9 mouse cellular contexts compared by ENCODE assay signal in the genomic region with DNA sequence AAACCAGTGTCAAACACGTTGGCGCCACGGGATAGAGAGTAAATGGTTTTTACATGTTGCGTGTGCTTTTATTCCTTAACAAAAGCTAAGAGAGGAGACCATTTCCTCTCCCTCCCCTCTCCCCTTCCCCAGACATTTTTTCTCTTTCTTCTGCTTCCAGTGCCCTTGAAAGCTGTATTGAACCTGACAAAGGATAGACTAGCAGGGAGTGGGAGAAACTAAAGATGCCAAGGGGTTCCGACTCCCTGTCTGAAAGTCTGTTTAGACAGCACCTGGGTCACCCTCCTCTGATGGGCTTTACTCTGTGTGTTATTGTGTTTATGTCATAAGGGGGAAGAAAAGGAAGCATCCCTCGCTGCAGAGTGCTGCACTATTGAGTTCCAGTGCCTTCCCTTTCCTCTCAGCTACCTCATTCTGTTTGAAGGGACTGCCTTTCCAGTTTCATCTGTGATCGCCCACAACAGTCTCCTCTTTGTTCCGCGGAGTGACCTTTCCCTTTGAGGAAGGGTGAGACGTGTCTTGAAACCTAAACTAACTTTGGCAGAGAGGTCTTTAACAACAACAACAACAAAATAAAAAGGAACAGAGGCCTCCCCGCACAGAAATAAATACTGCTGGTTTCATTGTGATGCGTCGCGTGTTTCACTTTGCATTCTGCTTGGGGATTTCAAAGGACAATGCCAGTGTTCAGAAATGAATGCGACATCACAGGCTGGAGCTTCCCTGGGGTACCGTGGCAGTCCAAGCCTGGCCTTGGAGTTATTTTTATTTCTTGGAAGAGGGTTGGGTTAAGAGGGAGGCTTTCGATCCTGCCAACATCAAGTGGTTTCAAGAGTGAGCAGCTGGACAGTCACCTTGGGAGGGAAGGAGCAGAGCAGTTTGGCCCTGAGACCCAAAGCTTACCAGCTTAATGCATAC.
A peak's percentile ranks its signal among the peaks of the same experiment; 100 is the strongest.
DNase-seq lines count a peak whose midpoint lies in the region; ATAC-seq and TF ChIP-seq lines count a peak whose summit lies in the region.
"Had no signal": no experiment of that assay in that cellular context is flagged by ENCODE, and none has a peak within 500 bp of the region (broad histone marks: within the 10 kb centered on the region; RNA-seq: fewer than 3 reads in every experiment).

No protein-coding gene starts in this region.

- H3K27ac ChIP-seq in forebrain, embryonic 12.5 days, result peak overlapping the region; percentile 75
- peak overlapping the region; percentile 82 for H3K27ac ChIP-seq in hindbrain, postnatal 0 days
- H3K27ac ChIP-seq in neural tube, embryonic 12.5 days, result peak overlapping the region; percentile 62
- H3K27ac ChIP-seq: liver, embryonic 15.5 days had no signal

- H3K9ac ChIP-seq in forebrain, embryonic 12.5 days, result no peak overlapping the region
- H3K9ac ChIP-seq in hindbrain, postnatal 0 days (replicated peaks; ENCODE audit: low read length), result no peak overlapping the region
- H3K9ac ChIP-seq in neural tube, embryonic 12.5 days, result no peak overlapping the region
- H3K9ac ChIP-seq: liver, embryonic 15.5 days had no signal

- no peaks in the 10 kb centered on the region for H3K36me3 ChIP-seq in forebrain, embryonic 12.5 days (replicated peaks)
- H3K36me3 ChIP-seq in hindbrain, postnatal 0 days (ENCODE audit: insufficient read depth, low read length), result no peaks in the 10 kb centered on the region
- no peaks in the 10 kb centered on the region for H3K36me3 ChIP-seq in neural tube, embryonic 12.5 days
- H3K36me3 ChIP-seq: liver, embryonic 15.5 days had no signal

- 24% methylated on average over 17 of the region's 17 CpGs for WGBS in forebrain, embryonic 12.5 days
- 21% methylated on average over 17 of the region's 17 CpGs for WGBS in hindbrain, postnatal 0 days
- 40% methylated on average over 17 of the region's 17 CpGs for WGBS in neural tube, embryonic 12.5 days

- DNase-seq in ovary, adult 18-20 months (ENCODE audit: low spot score), result peak; percentile 17
- DNase-seq in ovary, postnatal 14 days (ENCODE audit: low spot score), result no peak
- DNase-seq in hindbrain, postnatal 0 days (ENCODE audit: low spot score), result peak; percentile 81
- no peak for DNase-seq in thymus, postnatal 25 days
- DNase-seq in kidney, postnatal 10 days, result no peak
- no peak for DNase-seq in kidney, postnatal 36 days

- peak overlapping the region; percentile 36 for H3K4me2 ChIP-seq in forebrain, embryonic 12.5 days
- H3K4me2 ChIP-seq in hindbrain, postnatal 0 days (ENCODE audit: low read depth, low read length), result 0 out of 2 replicates have a peak overlapping the region, but pooled peaks have one; percentile 1
- peak overlapping the region; percentile 40 for H3K4me2 ChIP-seq in neural tube, embryonic 12.5 days (replicated peaks)
- H3K4me2 ChIP-seq: liver, embryonic 15.5 days had no signal

- no peak overlapping the region; the same call in 1 of the 2 replicates for H3K4me3 ChIP-seq in forebrain, embryonic 12.5 days (replicated peaks)
- H3K4me3 ChIP-seq in hindbrain, postnatal 0 days (ENCODE audit: low read length), result no peak overlapping the region
- no peak overlapping the region for H3K4me3 ChIP-seq in neural tube, embryonic 12.5 days
- H3K4me3 ChIP-seq: liver, embryonic 15.5 days had no signal

- TF ChIP-seq CTCF in hindbrain, postnatal 0 days (IDR thresholded peaks at IDR 0.05; ENCODE audit: low read depth), result no peak

- H3K9me3 ChIP-seq in forebrain, embryonic 12.5 days, result no peaks in the 10 kb centered on the region
- no peaks in the 10 kb centered on the region for H3K9me3 ChIP-seq in hindbrain, postnatal 0 days (ENCODE audit: low read length)
- H3K9me3 ChIP-seq in neural tube, embryonic 12.5 days, result no peaks in the 10 kb centered on the region
- H3K9me3 ChIP-seq: liver, embryonic 15.5 days had no signal

- H3K4me1 ChIP-seq in forebrain, embryonic 12.5 days, result peaks cover 13% of the 10 kb centered on the region; the same call in 1 of the 2 replicates
- no peaks in the 10 kb centered on the region for H3K4me1 ChIP-seq in hindbrain, postnatal 0 days (ENCODE audit: insufficient read depth, low read length)
- H3K4me1 ChIP-seq in neural tube, embryonic 12.5 days, result peaks cover 3% of the 10 kb centered on the region; the same call in 1 of the 2 replicates
- H3K4me1 ChIP-seq: liver, embryonic 15.5 days had no signal

- peak; percentile 88 for ATAC-seq in forebrain, embryonic 12.5 days (ENCODE audit: low FRiP score)
- peak; percentile 95 for ATAC-seq in hindbrain, postnatal 0 days
- peak; percentile 91 for ATAC-seq in neural tube, embryonic 12.5 days (ENCODE audit: low FRiP score, low read depth)

- no peaks in the 10 kb centered on the region for H3K27me3 ChIP-seq in forebrain, embryonic 12.5 days
- H3K27me3 ChIP-seq in hindbrain, postnatal 0 days (ENCODE audit: insufficient read depth, low read length), result no peaks in the 10 kb centered on the region
- H3K27me3 ChIP-seq in neural tube, embryonic 12.5 days (replicated peaks), result no peaks in the 10 kb centered on the region
- H3K27me3 ChIP-seq: liver, embryonic 15.5 days had no signal

Comparison
In these comparisons a context has a peak if more than half of its experiments do, and no peak if none do; other contexts are left out.
1. DNase-seq: peak in ovary, adult 18-20 months (single experiment) and hindbrain, postnatal 0 days (single experiment); none in ovary, postnatal 14 days (single experiment), thymus, postnatal 25 days (single experiment), kidney, postnatal 10 days (single experiment) and kidney, postnatal 36 days (0 of 2).
2. Peak in every context shown above with its lines, with median percentiles within 50 percentile points of each other: ATAC-seq, H3K27ac ChIP-seq and H3K4me2 ChIP-seq.